Mouse (Mus musculus): ENCODE measurements around the gene Ccm2. TPM values are rescaled to one million over a fixed set of nuclear protein-coding genes. Genes with fewer than 3 reads are reported as not detected.

Gene Ccm2
- polyA plus RNA-seq, 1 experiment from 2014 or later, result 94.3 TPM

- Histone ChIP-seq H3K27ac (ENCODE audit: low read depth) (no peak overlapping the region), H3K4me2 (peak overlapping the region; percentile 79), H3K4me1 (ENCODE audit: insufficient read depth) (peaks cover 12% of the 10 kb centered on the region; the same call in 1 of the 2 replicates), H3K4me3 (ENCODE audit: low read depth, low read length) (peak overlapping the region; percentile 76), H3K27me3 (ENCODE audit: insufficient read depth, low read length) (no peaks in the 10 kb centered on the region), H3K9ac (peak overlapping the region; percentile 69), H3K9me3 (ENCODE audit: low read depth, low read length) (no peaks in the 10 kb centered on the region), H3K36me3 (ENCODE audit: insufficient read depth) (peaks cover 47% of the 10 kb centered on the region)
- ATAC-seq (ENCODE audit: insufficient read depth) (no peak), DNase-seq (no peak)
- WGBS, result 65% methylated on average over 14 of the region's 14 CpGs
- no peak for TF ChIP-seq CTCF (IDR thresholded peaks at IDR 0.05; ENCODE audit: low read depth)
Measured at GRCm38 (mm10) chr11:6624619-6625382, 78.1 kb downstream of the Ccm2 start.

- DNase-seq, result peak; percentile 99
- no peak for TF ChIP-seq CTCF (IDR thresholded peaks at IDR 0.05; ENCODE audit: low read depth)
- peak within 1 kb of the TSS; percentile 84 for H3K27ac ChIP-seq (ENCODE audit: low read depth)
Measured at GRCm38 (mm10) chr11:6625478-6626387, 79.0 kb downstream of the Ccm2 start, which contains the start of gene Tbrg4. TSS of gene Tbrg4 (minus strand) at chr11:6626067.

GRCm38 (mm10) chr11:6626388-6626772 is 79.7 kb downstream of the Ccm2 start:
- H3K27ac ChIP-seq (ENCODE audit: low read depth), result peak overlapping the region; percentile 84
- no peak for TF ChIP-seq CTCF (IDR thresholded peaks at IDR 0.05; ENCODE audit: low read depth)
- H3K27me3 ChIP-seq (ENCODE audit: insufficient read depth, low read length), result no peaks in the 10 kb centered on the region
- H3K9me3 ChIP-seq (ENCODE audit: low read depth, low read length), result no peaks in the 10 kb centered on the region
- peak overlapping the region; percentile 94 for H3K4me2 ChIP-seq
- peaks cover 12% of the 10 kb centered on the region; the same call in 1 of the 2 replicates for H3K4me1 ChIP-seq (ENCODE audit: insufficient read depth)
- peak overlapping the region; percentile 69 for H3K9ac ChIP-seq
- peak; percentile 12 for ATAC-seq (ENCODE audit: insufficient read depth)
- peaks cover 31% of the 10 kb centered on the region for H3K36me3 ChIP-seq (ENCODE audit: insufficient read depth)
- 9% methylated on average over 16 of the region's 16 CpGs for WGBS
- H3K4me3 ChIP-seq (ENCODE audit: low read depth, low read length), result peak overlapping the region; percentile 76
- DNase-seq, result no peak

More at GRCm38 (mm10) chr11:6625478-6626387, 79.0 kb downstream of the Ccm2 start, which contains the start of gene Tbrg4:
- Histone ChIP-seq H3K4me1 (ENCODE audit: insufficient read depth) (peaks cover 12% of the 10 kb centered on the region; the same call in 1 of the 2 replicates), H3K4me3 (ENCODE audit: low read depth, low read length) (peak within 1 kb of the TSS; percentile 76), H3K27me3 (ENCODE audit: insufficient read depth, low read length) (no peaks in the 10 kb centered on the region), H3K4me2 (peak within 1 kb of the TSS; percentile 94), H3K9me3 (ENCODE audit: low read depth, low read length) (no peaks in the 10 kb centered on the region), H3K36me3 (ENCODE audit: insufficient read depth) (peaks cover 37% of the 10 kb centered on the region), H3K9ac (peak within 1 kb of the TSS; percentile 69)
- under 1% methylated on average over 66 of the region's 66 CpGs for WGBS
- peak; percentile 95 for ATAC-seq (ENCODE audit: insufficient read depth)

GRCm38 (mm10) chr11:6627731-6628130 is 81.0 kb downstream of the Ccm2 start:
- no peak for TF ChIP-seq CTCF (IDR thresholded peaks at IDR 0.05; ENCODE audit: low read depth)
- H3K36me3 ChIP-seq (ENCODE audit: insufficient read depth), result peaks cover 19% of the 10 kb centered on the region
- 76% methylated on average over 4 of the region's 4 CpGs for WGBS
- DNase-seq (no peak), ATAC-seq (ENCODE audit: insufficient read depth) (no peak)
- 0 out of 2 replicates have a peak overlapping the region, but pooled peaks have one; percentile 4 for H3K27ac ChIP-seq (ENCODE audit: low read depth)
- no peak overlapping the region for H3K9ac ChIP-seq
- no peak overlapping the region for H3K4me3 ChIP-seq (ENCODE audit: low read depth, low read length)
- no peak overlapping the region for H3K4me2 ChIP-seq
- H3K4me1 ChIP-seq (ENCODE audit: insufficient read depth), result peaks cover 12% of the 10 kb centered on the region; the same call in 1 of the 2 replicates
- no peaks in the 10 kb centered on the region for H3K9me3 ChIP-seq (ENCODE audit: low read depth, low read length)
- H3K27me3 ChIP-seq (ENCODE audit: insufficient read depth, low read length), result no peaks in the 10 kb centered on the region

GRCm38 (mm10) chr11:6628568-6628967 is 81.9 kb downstream of the Ccm2 start:
- Histone ChIP-seq H3K27ac (ENCODE audit: low read depth) (no peak overlapping the region), H3K36me3 (ENCODE audit: insufficient read depth) (peaks cover 11% of the 10 kb centered on the region), H3K4me3 (ENCODE audit: low read depth, low read length) (no peak overlapping the region), H3K4me1 (ENCODE audit: insufficient read depth) (peaks cover 12% of the 10 kb centered on the region; the same call in 1 of the 2 replicates), H3K9ac (no peak overlapping the region), H3K4me2 (no peak overlapping the region), H3K27me3 (ENCODE audit: insufficient read depth, low read length) (no peaks in the 10 kb centered on the region), H3K9me3 (ENCODE audit: low read depth, low read length) (no peaks in the 10 kb centered on the region)
- TF ChIP-seq CTCF (IDR thresholded peaks at IDR 0.05; ENCODE audit: low read depth), result peak; percentile 73
- ATAC-seq (ENCODE audit: insufficient read depth) (0 out of 2 replicates have a peak, but pooled peaks have one; percentile 23), DNase-seq (peak; percentile 65)
- WGBS, result 22% methylated on average over 4 of the region's 4 CpGs

GRCm38 (mm10) chr11:6629655-6630054 is 83.0 kb downstream of the Ccm2 start:
- no peak for ATAC-seq (ENCODE audit: insufficient read depth)
- Histone ChIP-seq H3K36me3 (ENCODE audit: insufficient read depth) (0 out of 2 replicates have a peak, but pooled peaks cover under 1% of the 10 kb centered on the region), H3K9ac (no peak overlapping the region), H3K4me3 (ENCODE audit: low read depth, low read length) (no peak overlapping the region), H3K4me2 (no peak overlapping the region), H3K9me3 (ENCODE audit: low read depth, low read length) (no peaks in the 10 kb centered on the region), H3K27me3 (ENCODE audit: insufficient read depth, low read length) (no peaks in the 10 kb centered on the region), H3K4me1 (ENCODE audit: insufficient read depth) (peaks cover 10% of the 10 kb centered on the region; the same call in 1 of the 2 replicates), H3K27ac (ENCODE audit: low read depth) (no peak overlapping the region)
- peak; percentile 48 for TF ChIP-seq CTCF (IDR thresholded peaks at IDR 0.05; ENCODE audit: low read depth)
- DNase-seq, result peak; percentile 60

Measured in lung, embryonic 14.5 days (tissue).